Mouse (Mus musculus) myocyte (in vitro differentiated cells): ENCODE data around the gene Hs1bp3. TPM values are rescaled to one million over a fixed set of nuclear protein-coding genes. Genes with fewer than 3 reads are reported as not detected.

ENCODE experiments used
- H3K27me3 ChIP-seq: one replicate; pipeline ENCODE4 v1.6.1; 2011; ENCODE audit not compliant: control insufficient read depth, insufficient read depth, insufficient read length
- H3K36me3 ChIP-seq: one replicate; pipeline ENCODE4 v1.6.1; 2011; ENCODE audit not compliant: control insufficient read depth, insufficient read depth
- H3K4me2 ChIP-seq: one replicate; pipeline ENCODE4 v1.6.1; 2011; ENCODE audit warnings: low read depth, control low read depth
- H3K4me3 ChIP-seq: one replicate; pipeline ENCODE4 v1.5.1; 2011; ENCODE audit warnings: mild to moderate bottlenecking, control low read depth, moderate library complexity
- H3K79me2 ChIP-seq: one replicate; pipeline ENCODE4 v1.6.1; 2011; ENCODE audit not compliant: control insufficient read depth, insufficient read depth
- H3ac ChIP-seq: one replicate; pipeline ENCODE4 v1.6.1; 2011; ENCODE audit not compliant: control insufficient read depth, insufficient read length
- CEBPB ChIP-seq: IDR thresholded peaks from 2 replicates; pipeline ENCODE4 v1.6.1; 2011; ENCODE audit warnings: mild to moderate bottlenecking, moderate library complexity; ENCODE audit not compliant: poor library complexity, insufficient read depth, severe bottlenecking
- E2F4 ChIP-seq: IDR thresholded peaks from one replicate; pipeline ENCODE4 v1.6.1; 2011; ENCODE audit warnings: mild to moderate bottlenecking, control low read depth, moderate library complexity; ENCODE audit not compliant: insufficient read depth
- MAX ChIP-seq: IDR thresholded peaks from one replicate; pipeline ENCODE4 v1.6.1; 2011; ENCODE audit warnings: low read depth, mild to moderate bottlenecking, control low read depth
- MYOD1 ChIP-seq, 3 experiments: IDR thresholded peaks; one replicate each; pipeline ENCODE4 v1.6.1; 2011; ENCODE audit warnings: control low read depth in 2 of 3, low read depth in 2 of 3, mild to moderate bottlenecking in 2 of 3, moderate library complexity in 1 of 3; ENCODE audit not compliant: insufficient read length in 2 of 3, control insufficient read depth in 1 of 3
- MYOG ChIP-seq, 3 experiments: IDR thresholded peaks; one replicate each; pipeline ENCODE4 v1.6.1; 2011; ENCODE audit warnings: control low read depth in 2 of 3, low read depth in 2 of 3, mild to moderate bottlenecking in 2 of 3; ENCODE audit not compliant: insufficient read length in 2 of 3, control insufficient read depth in 1 of 3, insufficient read depth in 1 of 3
- POLR2A ChIP-seq: IDR thresholded peaks from one replicate; pipeline ENCODE4 v1.6.1; 2011; ENCODE audit warnings: low read depth, mild to moderate bottlenecking, control low read depth, moderate library complexity; ENCODE audit not compliant: insufficient read length
- POLR2AphosphoS2 ChIP-seq: IDR thresholded peaks from one replicate; pipeline ENCODE4 v1.6.1; 2011; ENCODE audit warnings: low read depth, control low read depth; ENCODE audit not compliant: insufficient read length
- REST ChIP-seq: IDR thresholded peaks from one replicate; pipeline ENCODE4 v1.6.1; 2011; ENCODE audit warnings: mild to moderate bottlenecking, control low read depth, moderate library complexity; ENCODE audit not compliant: insufficient read depth, insufficient read length
- SRF ChIP-seq: IDR thresholded peaks from one replicate; pipeline ENCODE4 v1.6.1; 2011; ENCODE audit warnings: low read depth; ENCODE audit not compliant: control insufficient read depth, insufficient read length
- TCF12 ChIP-seq: IDR thresholded peaks from one replicate; pipeline ENCODE4 v1.6.1; 2011; ENCODE audit warnings: mild to moderate bottlenecking, control low read depth; ENCODE audit not compliant: poor library complexity, insufficient read depth, severe bottlenecking
- TCF3 ChIP-seq: IDR thresholded peaks from one replicate; pipeline ENCODE4 v1.6.1; 2011; ENCODE audit warnings: low read depth, control low read depth; ENCODE audit not compliant: insufficient read length
- USF1 ChIP-seq: IDR thresholded peaks from one replicate; pipeline ENCODE4 v1.6.1; 2011; ENCODE audit warnings: low read depth, mild to moderate bottlenecking, control low read depth, moderate library complexity
- polyA plus RNA-seq: library from polyadenylated mRNA; unstranded; fragments of >200 nt; fragmentation: generic; extraction: Trizol; gene quantifications from one replicate; pipeline ENCODE4 v1.2.1, GENCODE M21; 2012; ENCODE audit warnings: missing spikeins

Gene Hs1bp3
- polyA plus RNA-seq, 1 experiment = 24.6 TPM

DNA sequence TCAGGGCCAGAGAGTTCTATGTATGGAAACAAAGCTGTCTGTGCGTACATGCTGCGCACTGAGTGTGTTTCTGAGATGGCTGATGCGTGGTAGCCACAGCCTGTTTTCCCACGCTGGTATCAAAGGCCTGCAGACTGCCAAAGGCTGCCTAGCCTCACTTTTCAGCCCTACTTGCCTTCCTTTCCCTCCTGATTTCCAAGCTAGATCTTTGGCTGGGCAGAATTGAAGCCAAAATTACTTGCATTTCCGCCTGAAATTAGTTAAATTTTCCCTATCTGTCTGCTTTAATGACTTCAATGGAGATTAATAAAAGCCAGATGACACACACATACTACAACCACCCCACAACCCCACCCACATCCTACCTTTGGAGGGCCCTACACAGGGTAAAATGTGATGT is 12.7 kb upstream of the Hs1bp3 start:
- no peak overlapping the region for H3K4me3 ChIP-seq
- H3K27me3 ChIP-seq = no peaks in the 10 kb centered on the region
- no peaks in the 10 kb centered on the region for H3K79me2 ChIP-seq
- H3K4me2 ChIP-seq = no peak overlapping the region
- no peaks in the 10 kb centered on the region for H3K36me3 ChIP-seq
- TF ChIP-seq MYOG (IDR thresholded peaks at IDR 0.05; ENCODE audit: control insufficient read depth in 1 of 3, insufficient read depth in 1 of 3, insufficient read length in 2 of 3, low read depth in 2 of 3) (no peak), REST (no peak), TCF3 (no peak), TCF12 (no peak), E2F4 (no peak), CEBPB (no peak), MAX (no peak), SRF (no peak)
- no peak overlapping the region for H3ac ChIP-seq

DNA sequence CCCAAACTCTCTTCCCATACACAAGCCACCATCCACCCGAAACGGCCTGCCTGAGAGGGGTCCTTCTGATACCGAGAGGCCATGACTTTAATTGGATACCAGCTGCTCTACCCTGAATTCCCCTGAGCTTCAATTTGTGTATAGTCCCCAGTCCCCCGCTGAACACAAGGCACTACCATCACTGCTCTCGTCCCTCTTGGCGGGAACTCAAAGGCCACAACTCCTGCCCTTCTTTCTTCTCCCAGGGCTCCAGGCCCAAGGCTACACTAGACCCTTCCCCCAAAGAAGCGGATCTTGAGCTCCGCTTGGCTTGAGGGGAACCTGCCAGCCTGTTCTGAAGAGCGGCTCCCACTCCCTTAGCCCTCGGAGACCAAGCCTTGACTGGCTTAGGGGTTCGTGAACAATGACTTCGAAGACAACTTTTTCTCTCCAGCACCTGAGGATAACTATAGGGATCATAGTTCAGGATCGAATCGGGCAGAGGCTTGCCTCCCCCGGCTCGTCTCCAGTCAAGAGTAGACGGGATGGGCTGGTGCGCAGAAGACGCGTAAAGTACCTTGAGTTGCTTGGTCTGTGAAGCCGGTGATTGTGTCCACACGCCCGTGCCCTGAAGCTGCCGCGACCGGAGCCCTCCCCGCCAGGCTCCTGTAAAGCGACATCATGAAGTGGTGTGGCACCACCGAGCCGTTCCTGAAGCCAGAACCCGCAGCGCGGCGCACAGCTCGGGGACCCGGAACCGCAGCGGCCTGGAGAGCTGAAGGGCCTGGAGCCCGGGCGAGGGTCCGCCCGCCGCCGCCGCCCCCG is 12.0 kb upstream of the Hs1bp3 start:
- Histone ChIP-seq H3K27me3 (no peaks in the 10 kb centered on the region), H3K4me3 (no peak overlapping the region)
- TF ChIP-seq MYOD1 (IDR thresholded peaks at IDR 0.05; ENCODE audit: control insufficient read depth in 1 of 3, insufficient read length in 2 of 3, low read depth in 2 of 3) (no peak), TCF3 (no peak), USF1 (no peak), MAX (no peak), TCF12 (no peak), CEBPB (no peak), REST (no peak)

GRCm38 (mm10) chr12:8301841-8302431 is 11.3 kb upstream of the Hs1bp3 start, which contains the start of gene Gdf7:
Gene Gdf7 (minus strand): TSS chr12:8301954.
- Histone ChIP-seq H3K79me2 (no peaks in the 10 kb centered on the region), H3K4me3 (no peak within 1 kb of the TSS)
- TF ChIP-seq TCF3 (no peak), USF1 (no peak), REST (no peak), MAX (no peak), MYOG (IDR thresholded peaks at IDR 0.05; ENCODE audit: control insufficient read depth in 1 of 3, insufficient read depth in 1 of 3, insufficient read length in 2 of 3, low read depth in 2 of 3) (no peak)

More for the DNA sequence above, 12.0 kb upstream of the Hs1bp3 start:
- H3K4me2 ChIP-seq = no peak overlapping the region
- H3K36me3 ChIP-seq = no peaks in the 10 kb centered on the region
- no peaks in the 10 kb centered on the region for H3K79me2 ChIP-seq
- no peak overlapping the region for H3ac ChIP-seq

DNA sequence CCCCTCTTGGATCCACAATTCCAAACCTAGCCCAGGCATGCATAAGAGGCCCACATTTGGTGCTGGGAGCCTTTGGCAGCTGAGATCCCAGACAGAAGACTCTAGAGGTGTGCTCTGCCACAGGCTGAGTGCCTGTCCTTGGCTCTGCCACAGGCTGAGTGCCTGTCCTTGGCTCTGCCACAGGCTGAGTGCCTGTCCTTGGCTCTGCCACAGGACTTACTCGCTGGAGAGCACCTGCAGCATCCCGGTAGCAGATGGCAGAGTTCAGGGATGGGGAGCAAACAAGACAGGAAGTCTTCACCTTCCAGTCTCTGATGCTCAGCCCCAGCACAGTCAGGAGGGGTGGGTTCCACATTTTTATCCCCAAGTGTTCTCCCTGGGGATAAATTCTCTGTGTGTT is 8.0 kb upstream of the Hs1bp3 start:
- Histone ChIP-seq H3K4me2 (no peak overlapping the region), H3ac (no peak overlapping the region), H3K36me3 (no peaks in the 10 kb centered on the region), H3K27me3 (no peaks in the 10 kb centered on the region), H3K4me3 (no peak overlapping the region), H3K79me2 (no peaks in the 10 kb centered on the region)
- TF ChIP-seq POLR2A (no peak), POLR2AphosphoS2 (no peak), TCF3 (no peak)

More at GRCm38 (mm10) chr12:8301841-8302431, 11.3 kb upstream of the Hs1bp3 start, which contains the start of gene Gdf7:
- H3K36me3 ChIP-seq = no peaks in the 10 kb centered on the region
- no peaks in the 10 kb centered on the region for H3K27me3 ChIP-seq
- H3K4me2 ChIP-seq = no peak within 1 kb of the TSS
- no peak within 1 kb of the TSS for H3ac ChIP-seq

DNA sequence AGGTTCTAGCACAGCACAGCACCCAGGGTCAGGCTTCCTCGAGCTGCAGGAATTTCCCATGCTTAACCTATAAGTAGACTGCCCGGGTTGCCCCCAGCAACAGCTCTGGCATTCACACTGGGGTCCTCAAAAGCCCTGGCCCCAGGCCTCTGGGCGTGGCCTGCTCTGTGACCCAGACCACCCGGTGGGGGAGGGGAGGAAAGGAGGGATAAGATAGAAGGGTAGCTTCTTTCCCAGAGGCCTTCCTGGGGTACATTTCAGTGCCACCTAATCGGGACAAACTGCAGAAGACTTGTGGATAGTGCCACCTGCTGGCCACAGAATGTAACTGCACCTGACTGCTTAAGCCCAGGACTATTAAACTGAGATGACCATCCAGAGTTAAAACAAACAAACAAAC is 6.8 kb upstream of the Hs1bp3 start:
- no peak for TF ChIP-seq MYOG (IDR thresholded peaks at IDR 0.05; ENCODE audit: control insufficient read depth in 1 of 3, insufficient read depth in 1 of 3, insufficient read length in 2 of 3, low read depth in 2 of 3)
- TF ChIP-seq MYOD1 (IDR thresholded peaks at IDR 0.05; ENCODE audit: control insufficient read depth in 1 of 3, insufficient read length in 2 of 3, low read depth in 2 of 3) = no peak
- no peak for TF ChIP-seq CEBPB
- no peak for TF ChIP-seq TCF12
- no peak for TF ChIP-seq TCF3
- TF ChIP-seq USF1 = no peak
- TF ChIP-seq SRF = no peak
- no peak for TF ChIP-seq POLR2A
- no peak for TF ChIP-seq POLR2AphosphoS2
- no peak for TF ChIP-seq E2F4
- no peak for TF ChIP-seq MAX
- TF ChIP-seq REST = no peak
- Histone ChIP-seq H3K36me3 (no peaks in the 10 kb centered on the region), H3K4me2 (no peak overlapping the region), H3K79me2 (no peaks in the 10 kb centered on the region), H3K27me3 (no peaks in the 10 kb centered on the region), H3ac (no peak overlapping the region), H3K4me3 (no peak overlapping the region)
